In genomic region chr4:129086078-129086477, GRCm38 (mm10) we compare ENCODE assay signal across 9 mouse cellular contexts. TPM values are rescaled to one million over a fixed set of nuclear protein-coding genes. Genes with fewer than 3 reads are reported as not detected.
DNase-seq lines count a peak whose midpoint lies in the region; ATAC-seq and TF ChIP-seq lines count a peak whose summit lies in the region.
"Had no signal": no experiment of that assay in that cellular context is flagged by ENCODE, and none has a peak within 500 bp of the region (broad histone marks: within the 10 kb centered on the region; RNA-seq: fewer than 3 reads in every experiment).

No protein-coding gene starts in this region.

- H3K9ac ChIP-seq in heart, adult 2 months (ENCODE audit: low read depth, low read length) = no peak overlapping the region
- H3K9ac ChIP-seq in heart, embryonic 12.5 days = no peak overlapping the region
- no peak overlapping the region for H3K9ac ChIP-seq in lung, postnatal 0 days (replicated peaks; ENCODE audit: low read depth)
- H3K9ac ChIP-seq: limb, embryonic 12.5 days had no signal

- DNase-seq in heart, adult 2 months = peak; percentile 42 to 70
- DNase-seq in gastrocnemius, postnatal 14 days = peak; percentile 44
- DNase-seq in kidney, postnatal 4 days = peak; percentile 81 to 84
- peak; percentile 81 for DNase-seq in lung, postnatal 0 days (ENCODE audit: low spot score)
- peak; percentile 84 to 87 for DNase-seq in right cerebral cortex, adult 2 months (ENCODE audit: low spot score in 2 of 2)

- no peak overlapping the region for H3K4me3 ChIP-seq in heart, adult 2 months
- H3K4me3 ChIP-seq in heart, embryonic 12.5 days = no peak overlapping the region
- no peak overlapping the region for H3K4me3 ChIP-seq in lung, postnatal 0 days (ENCODE audit: low read depth, low read length)
- H3K4me3 ChIP-seq: limb, embryonic 12.5 days had no signal

- H3K4me1 ChIP-seq in heart, adult 2 months (ENCODE audit: control insufficient read depth, insufficient read depth, low read length) = no peaks in the 10 kb centered on the region
- no peaks in the 10 kb centered on the region for H3K4me1 ChIP-seq in heart, embryonic 12.5 days (replicated peaks)
- no peaks in the 10 kb centered on the region for H3K4me1 ChIP-seq in lung, postnatal 0 days (ENCODE audit: insufficient read depth, low read depth, low read length)
- H3K4me1 ChIP-seq: limb, embryonic 12.5 days had no signal

- no peak for TF ChIP-seq POLR2A in heart, adult 2 months (IDR thresholded peaks at IDR 0.05; ENCODE audit: insufficient read depth, low read depth, low read length)

- WGBS in heart, adult 2 months = 28% methylated on average over 8 of the region's 8 CpGs
- WGBS in heart, embryonic 12.5 days = 31% methylated on average over 8 of the region's 8 CpGs
- 26% methylated on average over 8 of the region's 8 CpGs for WGBS in lung, postnatal 0 days

- no peaks in the 10 kb centered on the region for H3K27me3 ChIP-seq in heart, adult 2 months (ENCODE audit: control insufficient read depth, insufficient read depth, low read length)
- H3K27me3 ChIP-seq in heart, embryonic 12.5 days (replicated peaks) = 0 out of 2 replicates have a peak, but pooled peaks cover 11% of the 10 kb centered on the region
- no peaks in the 10 kb centered on the region for H3K27me3 ChIP-seq in lung, postnatal 0 days (replicated peaks; ENCODE audit: insufficient read depth, low read length)
- H3K27me3 ChIP-seq: limb, embryonic 12.5 days had no signal

- peak; percentile 94 for TF ChIP-seq CTCF in heart, adult 2 months (IDR thresholded peaks at IDR 0.05)
- TF ChIP-seq CTCF in lung, postnatal 0 days (IDR thresholded peaks at IDR 0.05) = peak; percentile 97

- no peak overlapping the region for H3K4me2 ChIP-seq in heart, embryonic 12.5 days
- H3K4me2 ChIP-seq in lung, postnatal 0 days (replicated peaks; ENCODE audit: low read depth, low read length) = no peak overlapping the region
- H3K4me2 ChIP-seq: limb, embryonic 12.5 days had no signal

- H3K9me3 ChIP-seq in heart, embryonic 12.5 days (replicated peaks) = no peaks in the 10 kb centered on the region
- H3K9me3 ChIP-seq in lung, postnatal 0 days (ENCODE audit: low read length) = no peaks in the 10 kb centered on the region
- H3K9me3 ChIP-seq: limb, embryonic 12.5 days had no signal

- no peak overlapping the region for H3K27ac ChIP-seq in heart, adult 2 months
- no peak overlapping the region for H3K27ac ChIP-seq in heart, embryonic 12.5 days (ENCODE audit: poor library complexity, severe bottlenecking)
- H3K27ac ChIP-seq in lung, postnatal 0 days (ENCODE audit: low read length) = no peak overlapping the region
- H3K27ac ChIP-seq: limb, embryonic 12.5 days had no signal

- intact Hi-C loops in heart, adult 2 months (cut with DNase I) = loop anchor here (1.0 to 10.0 kb wide), 4 partner anchors 115 to 371 kb away; no protein-coding TSS in a partner anchor
- intact Hi-C loops in gastrocnemius, postnatal 14 days (cut with DNase I; ENCODE audit: low total_unique reads) = no loop called here

- no peak for ATAC-seq in heart, embryonic 12.5 days (ENCODE audit: insufficient number of reproducible peaks, low FRiP score)
- ATAC-seq in activated CD4-positive, CD25-positive, alpha-beta regulatory T cell, adult 4 months = peak; percentile 64
- ATAC-seq in common myeloid progenitor, adult 5-6 weeks (replicated peaks; ENCODE audit: low read depth, poor library complexity, severe bottlenecking) = peak; percentile 68
- peak; percentile 38 for ATAC-seq in lung, postnatal 0 days

- no peaks in the 10 kb centered on the region for H3K79me2 ChIP-seq in heart, adult 2 months (replicated peaks; ENCODE audit: control insufficient read depth, insufficient read depth, low read length)

- H3K36me3 ChIP-seq in heart, adult 2 months (ENCODE audit: control insufficient read depth, insufficient read depth, low read length) = no peaks in the 10 kb centered on the region
- peaks cover 18% of the 10 kb centered on the region for H3K36me3 ChIP-seq in heart, embryonic 12.5 days
- H3K36me3 ChIP-seq in lung, postnatal 0 days (ENCODE audit: insufficient read depth, low read length) = 0 out of 2 replicates have a peak, but pooled peaks cover under 1% of the 10 kb centered on the region

- TF ChIP-seq EP300 in heart, adult 2 months (IDR thresholded peaks at IDR 0.05; ENCODE audit: insufficient read depth, low read depth, low read length) = 0 out of 2 replicates have a peak, but pooled peaks have one; percentile 56
- TF ChIP-seq EP300 in lung, postnatal 0 days (IDR thresholded peaks at IDR 0.05) = no peak

RNA-seq across cellular contexts. Expression of gene Tmem54, which starts 19.3 kb away (rescaled TPM):
- not detected for total RNA-seq in heart, adult 2 months (2021)
- polyA plus RNA-seq in heart, adult 2 months (2012; rRNA removed) = 0.23 TPM in 1 of 2 replicates, not detected in the other
- polyA plus RNA-seq in heart, embryonic 12.5 days (2016; fragmentation: Nextera tagmentation; extraction: Ambion mirVana) = 0.24 and 0.34 TPM in 2 replicates
- not detected for polyA plus RNA-seq in activated CD4-positive, CD25-positive, alpha-beta regulatory T cell, adult 4 months (2017; shearing (Covaris generic))
- not detected in 2 replicates for total RNA-seq in common myeloid progenitor, adult 5-6 weeks (2017)
- total RNA-seq in gastrocnemius, postnatal 14 days (2021) = not detected
- 2.4 and 2.9 TPM in 2 replicates for polyA plus RNA-seq in lung, postnatal 0 days (2015; fragmentation: Nextera tagmentation; extraction: Ambion mirVana)

RNA-seq across cellular contexts. Expression of gene Rnf19b, which starts 28.0 kb away (rescaled TPM):
- 10 to 100 TPM; 27.1 to 28.1 TPM for total RNA-seq in heart, adult 2 months (2021)
- polyA plus RNA-seq in heart, adult 2 months (2012; rRNA removed) = 21.1 and 24.7 TPM in 2 replicates
- 8.1 and 8.2 TPM in 2 replicates for polyA plus RNA-seq in heart, embryonic 12.5 days (2016; fragmentation: Nextera tagmentation; extraction: Ambion mirVana)
- polyA plus RNA-seq in activated CD4-positive, CD25-positive, alpha-beta regulatory T cell, adult 4 months (2017; shearing (Covaris generic)) = 10 to 100 TPM; 18.9 TPM
- 33.2 and 35.7 TPM in 2 replicates for total RNA-seq in common myeloid progenitor, adult 5-6 weeks (2017)
- 10 to 100 TPM; 13.6 to 15.5 TPM for total RNA-seq in gastrocnemius, postnatal 14 days (2021)
- 10.9 and 11.7 TPM in 2 replicates for polyA plus RNA-seq in lung, postnatal 0 days (2015; fragmentation: Nextera tagmentation; extraction: Ambion mirVana)

RNA-seq across cellular contexts. Expression of gene Hpca, which starts 35.8 kb away (rescaled TPM):
- total RNA-seq in heart, adult 2 months (2021) = under 1 TPM in 1 of 2 experiments, not detected in 1; 0.14 TPM
- 0.23 and 0.62 TPM in 2 replicates for polyA plus RNA-seq in heart, adult 2 months (2012; rRNA removed)
- polyA plus RNA-seq in heart, embryonic 12.5 days (2016; fragmentation: Nextera tagmentation; extraction: Ambion mirVana) = 0.27 and 0.50 TPM in 2 replicates
- polyA plus RNA-seq in activated CD4-positive, CD25-positive, alpha-beta regulatory T cell, adult 4 months (2017; shearing (Covaris generic)) = not detected
- 0.41 TPM in 1 of 2 replicates, not detected in the other for total RNA-seq in common myeloid progenitor, adult 5-6 weeks (2017)
- total RNA-seq in gastrocnemius, postnatal 14 days (2021) = under 1 TPM in 1 of 2 experiments, not detected in 1; 0.24 TPM
- 0.51 and 1.1 TPM in 2 replicates for polyA plus RNA-seq in lung, postnatal 0 days (2015; fragmentation: Nextera tagmentation; extraction: Ambion mirVana)

RNA-seq across cellular contexts. Expression of gene Fndc5, which starts 50.7 kb away (rescaled TPM):
- 100 to 1,000 TPM; 338 to 388 TPM for total RNA-seq in heart, adult 2 months (2021)
- polyA plus RNA-seq in heart, adult 2 months (2012; rRNA removed) = 197 and 335 TPM in 2 replicates
- 6.9 and 7.8 TPM in 2 replicates for polyA plus RNA-seq in heart, embryonic 12.5 days (2016; fragmentation: Nextera tagmentation; extraction: Ambion mirVana)
- under 1 TPM; 0.28 to 0.56 TPM for polyA plus RNA-seq in activated CD4-positive, CD25-positive, alpha-beta regulatory T cell, adult 4 months (2017; shearing (Covaris generic))
- not detected in 2 replicates for total RNA-seq in common myeloid progenitor, adult 5-6 weeks (2017)
- 10 to 100 TPM; 28.4 to 53.2 TPM for total RNA-seq in gastrocnemius, postnatal 14 days (2021)
- polyA plus RNA-seq in lung, postnatal 0 days (2015; fragmentation: Nextera tagmentation; extraction: Ambion mirVana) = 7.6 and 9.7 TPM in 2 replicates
